Mouse (Mus musculus) limb, embryonic 14.5 days (tissue): ENCODE measurements around the gene Card11. TPM values are rescaled to one million over a fixed set of nuclear protein-coding genes. Genes with fewer than 3 reads are reported as not detected.
A peak's percentile ranks its signal among the peaks of the same experiment; 100 is the strongest.

Source experiments
- ATAC-seq: fragments of 200-750 bp; cut with Nextera tagmentation; 2 replicates; pipeline ENCODE4 v1.8.0; 2017; ENCODE audit warnings: low read depth, moderate number of reproducible peaks, moderate TSS enrichment; ENCODE audit not compliant: low FRiP score
- DNase-seq: peaks from one replicate; pipeline ENCODE4 v3.0.0-alpha.2; 2015; ENCODE audit warnings: low spot score
- H3K27ac ChIP-seq: fragments of 300-500 bp; sonication (generic); replicated peaks from 2 replicates; pipeline ENCODE4 v1.5.1; 2014; ENCODE audit warnings: low read depth, mild to moderate bottlenecking, low read length, moderate library complexity, mixed read lengths
- H3K27me3 ChIP-seq: fragments of 300-500 bp; sonication (generic); 2 replicates; pipeline ENCODE4 v1.6.1; 2014; ENCODE audit warnings: low read length, mixed read lengths; ENCODE audit not compliant: control insufficient read depth, insufficient read depth
- H3K36me3 ChIP-seq: fragments of 300-500 bp; sonication (generic); 2 replicates; pipeline ENCODE4 v1.6.1; 2014; ENCODE audit warnings: mild to moderate bottlenecking, low read length, moderate library complexity, mixed read lengths; ENCODE audit not compliant: control insufficient read depth, insufficient read depth
- H3K4me1 ChIP-seq: fragments of 300-500 bp; sonication (generic); 2 replicates; pipeline ENCODE4 v1.6.1; 2014; ENCODE audit warnings: antibody characterized with exemption, low read length, mixed read lengths; ENCODE audit not compliant: control insufficient read depth, insufficient read depth
- H3K4me2 ChIP-seq: fragments of 300-500 bp; sonication (generic); replicated peaks from 2 replicates; pipeline ENCODE4 v1.6.1; 2014; ENCODE audit warnings: low read depth, mild to moderate bottlenecking, low read length, moderate library complexity; ENCODE audit not compliant: severe bottlenecking
- H3K4me3 ChIP-seq: fragments of 300-500 bp; sonication (generic); replicated peaks from 2 replicates; pipeline ENCODE4 v1.5.1; 2014; ENCODE audit warnings: low read length
- H3K9ac ChIP-seq: fragments of 300-500 bp; sonication (generic); 2 replicates; pipeline ENCODE4 v1.6.1; 2014; ENCODE audit warnings: mild to moderate bottlenecking, low read depth, low read length, moderate library complexity; ENCODE audit not compliant: severe bottlenecking
- H3K9me3 ChIP-seq: fragments of 300-500 bp; sonication (generic); 2 replicates; pipeline ENCODE4 v1.6.1; 2016; ENCODE audit warnings: low read length; ENCODE audit not compliant: control insufficient read depth
- POLR2A ChIP-seq: fragments of 200-500 bp; IDR thresholded peaks from 2 replicates; pipeline ENCODE4 v1.8.0; 2012; ENCODE audit warnings: inconsistent platforms, mild to moderate bottlenecking, moderate library complexity, borderline replicate concordance; ENCODE audit not compliant: insufficient read depth, insufficient read length; ENCODE audit errors: extremely low read depth
- WGBS: fragments of 180-500 bp; shearing (Covaris S2); extraction: QIAGEN DNeasy Blood & Tissue Kit; methylation state at CpG from one replicate; pipeline ENCODE4 v1.1.7; 2014; 5-methylcytosine and 5-hydroxymethylcytosine counted together
- polyA plus RNA-seq, 2 experiments: library from polyadenylated mRNA; depleted of rRNA in 1 of 2; stranded (reverse) in 1 of 2; unstranded in 1 of 2; fragments of >200 nt; fragmentation: Nextera tagmentation in 1 of 2; extraction: Ambion mirVana in 1 of 2; gene quantifications; 2 replicates each; pipeline versions ENCODE4 v1.2.1 to v1.2.3; 2012 to 2014

The Card11 gene
- polyA plus RNA-seq, 2 experiments, result 0.53 to 0.66 TPM

DNA sequence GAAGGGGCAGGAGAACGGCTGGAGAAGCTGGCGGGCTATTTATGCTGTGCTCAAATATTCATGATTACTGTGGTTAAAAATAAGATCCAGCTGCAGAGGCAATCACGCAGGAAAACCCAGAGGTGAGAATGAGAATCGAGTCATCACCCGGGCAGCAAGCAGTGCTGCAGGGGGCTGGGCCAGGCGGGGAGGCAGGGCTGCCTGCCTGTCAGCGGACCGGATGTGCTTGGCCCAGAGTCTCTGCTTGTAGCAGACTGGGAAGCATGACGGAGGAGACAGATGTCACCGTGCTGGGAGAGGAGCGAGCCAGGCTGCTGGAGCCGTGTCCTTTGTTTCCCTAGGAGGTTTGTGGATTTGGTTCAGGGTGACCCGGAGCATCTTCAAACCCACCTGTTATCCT, 115.4 kb downstream of the Card11 start:
- no peak overlapping the region for H3K9ac ChIP-seq
- WGBS, result 40% methylated on average over 13 of the region's 13 CpGs
- H3K36me3 ChIP-seq, result no peaks in the 10 kb centered on the region
- no peak overlapping the region for H3K4me3 ChIP-seq
- 0 out of 2 replicates have a peak, but pooled peaks have one; percentile 41 for ATAC-seq
- H3K4me1 ChIP-seq, result peaks cover 3% of the 10 kb centered on the region
- DNase-seq, result no peak
- H3K27ac ChIP-seq, result no peak overlapping the region
- no peaks in the 10 kb centered on the region for H3K9me3 ChIP-seq
- H3K4me2 ChIP-seq, result no peak overlapping the region
- no peak for TF ChIP-seq POLR2A
- no peaks in the 10 kb centered on the region for H3K27me3 ChIP-seq

DNA sequence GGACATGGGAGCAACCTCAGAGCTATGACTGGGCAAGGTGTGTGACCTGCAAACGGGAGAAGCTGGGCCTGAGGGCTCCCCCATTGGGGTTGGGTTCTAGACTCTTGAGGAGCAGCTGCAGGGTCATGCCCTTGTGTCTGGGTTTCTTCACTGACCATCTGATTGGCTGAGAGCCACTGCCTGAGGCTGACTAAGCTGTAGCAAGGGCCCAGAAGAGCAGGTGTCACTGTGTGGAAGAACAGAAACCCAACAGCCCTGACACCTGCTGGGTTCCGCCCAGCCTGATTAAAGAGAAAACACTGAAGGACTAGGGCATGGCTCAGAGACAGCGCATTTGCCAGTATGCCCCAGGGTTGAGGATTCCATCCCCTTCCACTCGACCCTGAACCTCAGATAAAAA, 118.0 kb downstream of the Card11 start:
- no peaks in the 10 kb centered on the region for H3K36me3 ChIP-seq
- no peak overlapping the region for H3K9ac ChIP-seq
- H3K4me2 ChIP-seq, result no peak overlapping the region
- no peak for TF ChIP-seq POLR2A
- H3K4me1 ChIP-seq, result no peaks in the 10 kb centered on the region
- ATAC-seq (no peak), DNase-seq (no peak)
- H3K4me3 ChIP-seq, result no peak overlapping the region
- H3K27me3 ChIP-seq, result no peaks in the 10 kb centered on the region
- 78% methylated on average over 4 of the region's 4 CpGs for WGBS
- H3K27ac ChIP-seq, result no peak overlapping the region
- no peaks in the 10 kb centered on the region for H3K9me3 ChIP-seq

DNA sequence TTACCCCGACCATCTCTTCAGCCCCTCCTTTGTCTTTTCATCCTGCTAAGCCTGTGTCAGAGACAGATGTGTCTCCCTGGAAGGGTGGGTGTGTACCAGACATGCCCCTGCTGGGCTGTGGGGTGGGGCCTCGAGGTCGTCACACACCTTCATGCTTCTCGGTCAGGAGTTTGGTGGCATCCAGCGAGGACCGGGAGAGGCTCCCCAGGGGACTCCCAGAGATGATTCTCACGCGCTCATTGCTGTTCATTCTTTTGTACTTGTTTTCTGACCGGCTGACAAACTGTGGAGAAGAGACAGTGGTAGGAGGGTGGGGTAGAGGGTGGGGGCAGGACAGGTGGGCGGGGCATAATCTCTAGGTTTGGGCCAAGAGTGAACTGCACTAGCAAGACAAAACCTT, 120.2 kb downstream of the Card11 start:
- ATAC-seq, result no peak
- no peak overlapping the region for H3K4me3 ChIP-seq
- H3K27ac ChIP-seq, result no peak overlapping the region
- 49% methylated on average over 10 of the region's 10 CpGs for WGBS
- no peaks in the 10 kb centered on the region for H3K4me1 ChIP-seq
- DNase-seq, result no peak
- no peaks in the 10 kb centered on the region for H3K9me3 ChIP-seq
- H3K4me2 ChIP-seq, result no peak overlapping the region
- no peak for TF ChIP-seq POLR2A
- no peak overlapping the region for H3K9ac ChIP-seq
- no peaks in the 10 kb centered on the region for H3K27me3 ChIP-seq
- no peaks in the 10 kb centered on the region for H3K36me3 ChIP-seq

DNA sequence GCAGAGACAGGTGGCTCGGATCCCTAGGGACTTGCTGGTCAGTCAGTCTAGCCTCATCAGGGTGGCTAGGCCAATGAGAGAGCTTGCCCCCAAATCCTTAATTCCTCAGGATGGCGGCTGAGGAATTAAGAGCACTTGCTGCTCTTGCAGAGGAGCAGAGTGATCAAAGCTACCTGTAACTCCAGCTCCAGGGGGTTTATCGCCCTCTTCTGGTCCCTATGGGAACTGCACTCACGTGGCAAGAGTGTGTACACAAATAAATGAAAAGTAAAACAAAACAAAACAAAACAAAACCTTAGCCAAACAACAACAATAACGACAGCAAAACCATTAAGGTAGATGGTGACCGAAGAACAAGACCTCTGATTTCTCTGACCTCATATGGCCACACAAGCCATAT, 121.7 kb downstream of the Card11 start:
- no peaks in the 10 kb centered on the region for H3K9me3 ChIP-seq
- no peak overlapping the region for H3K4me3 ChIP-seq
- DNase-seq, result no peak
- H3K36me3 ChIP-seq, result no peaks in the 10 kb centered on the region
- H3K4me2 ChIP-seq, result no peak overlapping the region
- TF ChIP-seq POLR2A, result no peak
- no peaks in the 10 kb centered on the region for H3K27me3 ChIP-seq
- H3K9ac ChIP-seq, result no peak overlapping the region
- no peak for ATAC-seq
- H3K4me1 ChIP-seq, result no peaks in the 10 kb centered on the region
- no peak overlapping the region for H3K27ac ChIP-seq
- 65% methylated on average over 6 of the region's 6 CpGs for WGBS

DNA sequence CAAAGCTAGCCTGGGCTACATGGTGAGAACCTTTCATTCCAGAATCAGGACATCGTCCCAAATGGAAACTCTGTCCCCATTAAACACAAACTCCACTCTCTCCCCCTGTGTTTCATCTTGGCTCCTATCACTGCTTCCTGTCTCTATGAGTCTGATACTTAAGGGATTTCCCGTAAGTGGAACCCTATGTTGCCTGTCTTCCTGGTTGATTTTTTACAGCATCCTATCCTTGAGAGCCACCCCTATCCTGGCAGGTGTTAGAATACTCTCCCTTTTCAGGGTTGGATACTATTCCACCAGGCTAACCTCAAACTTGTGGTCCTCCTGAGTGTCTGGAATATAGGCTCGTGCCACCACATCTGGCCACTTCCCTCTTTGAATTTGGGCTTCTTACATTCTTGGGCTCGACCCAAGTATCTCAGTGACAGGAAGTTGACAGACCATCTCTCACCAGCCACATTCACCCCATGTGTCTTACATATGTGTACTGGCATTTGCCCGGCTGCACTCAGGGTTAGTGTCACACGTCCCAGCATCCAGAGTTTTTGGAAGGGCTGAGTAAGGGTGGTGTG, 126.6 kb downstream of the Card11 start:
- no peak for ATAC-seq
- no peaks in the 10 kb centered on the region for H3K9me3 ChIP-seq
- no peaks in the 10 kb centered on the region for H3K36me3 ChIP-seq
- H3K4me1 ChIP-seq, result peaks cover 23% of the 10 kb centered on the region
- WGBS, result 67% methylated on average over 6 of the region's 6 CpGs
- H3K27ac ChIP-seq, result no peak overlapping the region
- H3K9ac ChIP-seq, result no peak overlapping the region
- no peak for TF ChIP-seq POLR2A
- no peak for DNase-seq
- H3K27me3 ChIP-seq, result no peaks in the 10 kb centered on the region; the same call in 1 of the 2 replicates
- no peak overlapping the region for H3K4me3 ChIP-seq
- no peak overlapping the region; the same call in 1 of the 2 replicates for H3K4me2 ChIP-seq
